Mouse (Mus musculus) forebrain, postnatal 0 days (tissue): ENCODE measurements at regions not wholly inside any gene's neighbourhood (a gene's known extent, or its start where the extent isn't known, plus 50 kb on each side); places are given as distances from the start of the nearest gene placed in this dataset.

ENCODE experiments used
- ATAC-seq: fragments of 200-750 bp; cut with Nextera tagmentation; 2 replicates; pipeline ENCODE4 v1.8.0; 2017; ENCODE audit warnings: mild to moderate bottlenecking, moderate library complexity
- DNase-seq: peaks from one replicate; pipeline ENCODE4 v3.0.0-alpha.2; 2015
- H3K27ac ChIP-seq: fragments of 300-500 bp; sonication (generic); 2 replicates; pipeline ENCODE4 v1.5.1; 2014; ENCODE audit warnings: low read depth, mild to moderate bottlenecking, antibody characterized with exemption, low read length, moderate library complexity, mixed read lengths
- H3K27me3 ChIP-seq: fragments of 300-500 bp; sonication (generic); 2 replicates; pipeline ENCODE4 v1.6.1; 2014; ENCODE audit warnings: mild to moderate bottlenecking, low read length, mixed read lengths; ENCODE audit not compliant: insufficient read depth
- H3K36me3 ChIP-seq: fragments of 300-500 bp; sonication (generic); 2 replicates; pipeline ENCODE4 v1.6.1; 2014; ENCODE audit warnings: mild to moderate bottlenecking, moderate library complexity; ENCODE audit not compliant: insufficient read depth
- H3K4me1 ChIP-seq: fragments of 300-500 bp; sonication (generic); 2 replicates; pipeline ENCODE4 v1.6.1; 2014; ENCODE audit warnings: antibody characterized with exemption; ENCODE audit not compliant: insufficient read depth
- H3K4me2 ChIP-seq: fragments of 300-500 bp; sonication (generic); 2 replicates; pipeline ENCODE4 v1.6.1; 2014; ENCODE audit warnings: low read depth, mild to moderate bottlenecking, moderate library complexity
- H3K4me3 ChIP-seq: fragments of 300-500 bp; sonication (generic); 2 replicates; pipeline ENCODE4 v1.5.1; 2014; ENCODE audit warnings: low read depth, low read length, mixed read lengths
- H3K9ac ChIP-seq: fragments of 300-500 bp; sonication (generic); 2 replicates; pipeline ENCODE4 v1.6.1; 2014; ENCODE audit warnings: mild to moderate bottlenecking
- H3K9me3 ChIP-seq: fragments of 300-500 bp; sonication (generic); 2 replicates; pipeline ENCODE4 v1.6.1; 2016; ENCODE audit warnings: low read length
- CTCF ChIP-seq: sonication (generic); IDR thresholded peaks from 2 replicates; pipeline ENCODE4 v1.5.1; 2016; ENCODE audit warnings: antibody characterized with exemption, control low read depth, low read depth
- whole genome bisulfite sequencing: fragments of 180-500 bp; shearing (Covaris S2); extraction: QIAGEN DNeasy Blood & Tissue Kit; methylation state at CpG from one replicate; pipeline ENCODE4 v1.1.7; 2014; 5-methylcytosine and 5-hydroxymethylcytosine counted together

DNA sequence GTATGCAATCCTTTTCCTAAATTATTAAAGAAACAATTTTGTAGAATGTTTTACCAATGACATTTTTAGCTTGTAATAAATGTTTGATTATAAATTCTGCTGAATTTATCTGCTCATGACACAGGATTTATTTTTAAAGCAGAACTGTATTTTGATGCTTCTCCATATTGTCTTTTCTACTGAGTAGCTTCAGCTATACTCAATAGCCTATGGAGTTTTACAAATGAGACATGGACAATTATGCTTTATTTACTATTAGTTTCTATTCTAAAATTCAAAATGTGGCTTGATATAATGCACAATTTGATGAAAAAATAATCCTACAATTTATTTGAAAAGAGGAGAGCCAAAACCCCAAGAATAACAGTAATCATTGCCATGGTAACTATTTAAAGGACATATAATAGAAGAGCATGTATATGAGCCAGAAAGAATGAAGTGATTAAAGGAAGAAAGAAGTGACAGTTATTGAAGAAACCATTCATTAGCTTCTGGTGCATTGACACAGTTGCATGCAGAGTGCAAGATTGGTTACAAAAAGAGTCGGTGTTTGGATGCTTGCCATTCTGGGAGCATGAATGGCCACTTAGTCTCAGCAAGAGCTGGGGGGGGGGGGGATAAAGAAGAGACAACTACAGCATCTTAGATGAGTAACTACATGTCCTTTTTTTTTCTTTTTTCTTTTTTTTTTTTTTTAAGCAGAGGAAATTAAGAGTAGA, 250.8 kb upstream of the Cadm2 start:
- Histone ChIP-seq H3K9ac (no peak overlapping the region), H3K9me3 (no peaks in the 10 kb centered on the region), H3K27ac (no peak overlapping the region), H3K36me3 (no peaks in the 10 kb centered on the region), H3K4me3 (no peak overlapping the region), H3K27me3 (no peaks in the 10 kb centered on the region), H3K4me1 (no peaks in the 10 kb centered on the region), H3K4me2 (no peak overlapping the region)
- ATAC-seq (peak; percentile 80), DNase-seq (peak; percentile 68)
- no peak for TF ChIP-seq CTCF
- WGBS, result 13% methylated on average over 1 of the region's 1 CpGs

DNA sequence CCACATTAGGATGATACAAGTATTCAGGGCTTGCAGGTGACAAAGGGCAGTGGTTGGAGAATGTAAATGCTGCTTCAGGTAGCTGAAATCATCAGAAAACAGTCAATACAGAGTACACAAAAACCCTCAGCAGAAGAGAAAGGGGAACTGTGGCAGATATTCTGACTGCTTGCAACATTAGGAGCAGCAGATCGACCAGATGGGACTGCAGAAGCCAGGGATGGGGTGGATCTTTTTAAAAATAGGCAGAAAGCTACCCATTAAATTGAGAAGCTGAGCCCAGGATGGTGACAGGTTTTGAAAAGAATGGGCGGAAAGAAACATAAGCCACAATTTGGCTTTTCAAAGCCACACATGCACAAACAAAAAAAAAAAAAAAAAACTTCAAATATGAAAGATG, 229.5 kb upstream of the Cadm2 start:
- H3K27ac ChIP-seq, result peak overlapping the region; percentile 50; the same call in 1 of the 2 replicates

DNA sequence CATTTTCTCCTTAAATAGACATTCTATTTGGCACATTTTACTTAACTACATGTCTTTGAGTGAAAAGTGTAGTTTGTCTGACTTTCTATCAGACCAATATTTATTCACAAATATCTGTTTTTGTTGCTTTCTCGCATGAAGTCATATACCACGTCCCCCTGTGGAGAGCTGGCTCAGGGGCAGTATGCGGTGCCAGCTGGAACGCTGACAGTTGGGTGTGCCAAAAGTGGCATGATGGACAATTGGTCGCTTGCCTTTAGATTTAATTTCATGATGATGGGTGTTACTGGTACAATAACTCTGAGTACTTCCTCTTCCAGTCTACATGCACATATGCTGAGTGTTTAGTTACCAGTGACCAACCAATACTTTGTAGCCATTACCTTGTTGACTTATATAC, 223.8 kb upstream of the Cadm2 start:
- Histone ChIP-seq H3K27ac (no peak overlapping the region), H3K36me3 (no peaks in the 10 kb centered on the region), H3K9me3 (no peaks in the 10 kb centered on the region), H3K9ac (no peak overlapping the region), H3K4me2 (no peak overlapping the region), H3K27me3 (no peaks in the 10 kb centered on the region), H3K4me3 (no peak overlapping the region), H3K4me1 (no peaks in the 10 kb centered on the region)
- peak; percentile 70 for DNase-seq
- 30% methylated on average over 5 of the region's 5 CpGs for WGBS
- peak; percentile 42; the same call in 1 of the 2 replicates for ATAC-seq
- no peak for TF ChIP-seq CTCF

More for the DNA sequence above, 229.5 kb upstream of the Cadm2 start:
- Histone ChIP-seq H3K9me3 (no peaks in the 10 kb centered on the region), H3K27me3 (no peaks in the 10 kb centered on the region), H3K4me1 (no peaks in the 10 kb centered on the region), H3K9ac (no peak overlapping the region), H3K4me3 (no peak overlapping the region), H3K4me2 (no peak overlapping the region), H3K36me3 (no peaks in the 10 kb centered on the region)
- peak; percentile 67 for DNase-seq
- TF ChIP-seq CTCF, result no peak
- 26% methylated on average over 2 of the region's 2 CpGs for WGBS
- ATAC-seq, result peak; percentile 78

DNA sequence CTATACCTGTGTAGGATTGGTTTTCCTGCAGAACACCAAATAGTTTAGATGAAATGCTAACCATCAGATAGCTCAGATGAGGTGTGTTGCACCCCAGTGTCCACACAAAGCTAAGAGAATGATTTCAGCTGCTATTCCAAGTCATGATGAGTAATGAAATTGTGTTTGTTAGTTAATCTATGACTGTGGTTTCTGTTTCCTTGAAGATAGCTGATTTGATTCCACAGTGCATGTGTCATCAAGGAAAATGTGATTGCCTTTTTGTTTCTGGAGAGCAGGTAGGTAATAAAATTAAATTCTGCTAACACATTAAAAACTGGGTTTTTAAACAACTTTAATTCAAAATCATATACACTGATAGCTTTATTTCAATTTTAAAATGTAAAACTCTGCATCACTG, 176.5 kb upstream of the Cadm2 start:
- DNase-seq (no peak), ATAC-seq (no peak)
- Histone ChIP-seq H3K27me3 (no peaks in the 10 kb centered on the region), H3K27ac (no peak overlapping the region), H3K4me3 (no peak overlapping the region), H3K4me1 (no peaks in the 10 kb centered on the region), H3K9ac (no peak overlapping the region), H3K4me2 (no peak overlapping the region), H3K36me3 (no peaks in the 10 kb centered on the region), H3K9me3 (no peaks in the 10 kb centered on the region)
- TF ChIP-seq CTCF, result no peak

DNA sequence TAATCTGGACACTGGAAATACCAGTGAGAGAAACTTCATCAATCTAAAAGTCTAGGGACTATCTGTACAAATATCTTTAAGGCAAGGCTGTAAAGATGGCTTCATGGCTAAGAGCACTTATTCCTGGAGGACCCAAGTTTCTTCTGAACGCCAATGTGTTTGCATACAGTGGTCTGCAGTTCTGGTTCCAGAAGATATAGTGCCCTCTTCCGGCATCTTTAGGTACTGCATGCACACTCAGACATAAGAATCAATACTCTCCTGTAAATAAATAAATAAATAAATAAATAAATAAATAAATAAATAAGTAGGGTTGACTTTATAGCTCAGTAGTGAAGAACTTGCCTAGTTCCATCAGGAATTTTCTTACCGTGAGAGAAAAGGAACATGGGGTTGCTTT, 155.4 kb upstream of the Cadm2 start:
- WGBS, result 50% methylated on average over 3 of the region's 3 CpGs
- no peak overlapping the region for H3K9ac ChIP-seq
- ATAC-seq (no peak), DNase-seq (no peak)
- H3K36me3 ChIP-seq, result no peaks in the 10 kb centered on the region
- H3K27ac ChIP-seq, result no peak overlapping the region
- no peaks in the 10 kb centered on the region for H3K9me3 ChIP-seq
- no peaks in the 10 kb centered on the region for H3K27me3 ChIP-seq
- H3K4me3 ChIP-seq, result no peak overlapping the region
- no peaks in the 10 kb centered on the region for H3K4me1 ChIP-seq
- H3K4me2 ChIP-seq, result no peak overlapping the region
- peak; percentile 24 for TF ChIP-seq CTCF

DNA sequence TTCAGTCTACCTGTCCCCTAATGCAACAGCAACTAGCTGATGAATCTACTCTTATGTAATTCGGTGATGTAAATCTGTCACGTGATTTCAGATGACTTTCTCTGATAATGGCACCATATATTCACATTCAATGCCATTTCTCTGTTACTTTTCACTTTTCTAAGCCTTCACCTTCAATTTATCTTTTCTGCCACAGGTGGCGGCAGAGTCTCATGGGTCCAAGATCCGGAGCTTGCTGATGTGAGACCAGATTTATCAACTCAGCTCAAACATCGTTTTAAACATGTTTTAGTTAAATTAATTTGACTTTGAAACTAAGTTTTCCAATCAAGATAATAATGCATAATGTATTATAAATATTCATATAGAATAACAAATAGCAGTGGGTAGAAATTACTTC, 148.4 kb upstream of the Cadm2 start:
- H3K4me1 ChIP-seq, result no peaks in the 10 kb centered on the region
- no peak overlapping the region for H3K4me3 ChIP-seq
- DNase-seq, result peak; percentile 65
- no peak overlapping the region for H3K27ac ChIP-seq
- peak; percentile 71 for TF ChIP-seq CTCF
- no peaks in the 10 kb centered on the region for H3K27me3 ChIP-seq
- no peaks in the 10 kb centered on the region for H3K9me3 ChIP-seq
- no peak for ATAC-seq
- no peak overlapping the region for H3K4me2 ChIP-seq
- no peaks in the 10 kb centered on the region for H3K36me3 ChIP-seq
- WGBS, result 39% methylated on average over 5 of the region's 5 CpGs
- H3K9ac ChIP-seq, result no peak overlapping the region

DNA sequence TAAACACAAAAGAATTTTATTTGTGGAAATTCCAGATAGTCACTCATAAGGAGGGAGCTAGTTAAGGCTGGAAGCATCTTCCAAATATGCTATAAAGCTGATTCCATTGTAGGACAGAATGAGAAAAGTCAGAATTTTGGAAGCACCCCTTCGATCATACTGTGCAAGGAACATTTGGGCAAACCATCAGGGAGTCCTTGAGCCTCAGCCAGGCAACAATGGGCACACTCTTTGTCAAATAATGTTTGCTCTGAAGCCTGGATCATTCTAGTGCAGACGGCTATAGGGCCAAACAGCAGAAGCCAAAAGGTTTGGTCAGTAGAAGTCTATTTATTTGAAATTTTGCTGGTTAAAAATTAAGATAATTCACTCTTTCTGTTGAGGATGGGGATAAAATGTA, 114.7 kb upstream of the Cadm2 start:
- no peaks in the 10 kb centered on the region for H3K27me3 ChIP-seq
- no peak overlapping the region for H3K4me2 ChIP-seq
- H3K4me3 ChIP-seq, result no peak overlapping the region
- H3K9me3 ChIP-seq, result no peaks in the 10 kb centered on the region
- WGBS, result 75% methylated on average over 2 of the region's 2 CpGs
- TF ChIP-seq CTCF, result no peak
- H3K36me3 ChIP-seq, result no peaks in the 10 kb centered on the region
- H3K9ac ChIP-seq, result no peak overlapping the region
- DNase-seq (no peak), ATAC-seq (no peak)
- H3K4me1 ChIP-seq, result no peaks in the 10 kb centered on the region
- H3K27ac ChIP-seq, result no peak overlapping the region
